Mouse (Mus musculus) cortical plate, adult 2 months (tissue): ENCODE data around the gene Muc13.

ENCODE experiments used
- CTCF ChIP-seq: fragments of 200-500 bp; IDR thresholded peaks from 2 replicates; pipeline ENCODE4 v1.5.1; 2011; ENCODE audit warnings: mild to moderate bottlenecking, control low read depth, low read length; ENCODE audit not compliant: insufficient read depth; ENCODE audit errors: extremely low read depth
- POLR2A ChIP-seq: fragments of 200-500 bp; IDR thresholded peaks from 2 replicates; pipeline ENCODE4 v1.6.1; 2011; ENCODE audit warnings: mild to moderate bottlenecking, low read length, control low read depth; ENCODE audit not compliant: insufficient read depth; ENCODE audit errors: extremely low read depth

GRCm38 (mm10) chr16:33764501-33765193, 29.2 kb upstream of the Muc13 start:
- TF ChIP-seq CTCF (no peak), POLR2A (no peak)
